Mouse (Mus musculus) G1E (cell line): ENCODE results near the gene Kif13a. TPM values are rescaled to one million over a fixed set of nuclear protein-coding genes. Genes with fewer than 3 reads are reported as not detected.

ENCODE experiments used
- ATAC-seq: 2 replicates; pipeline ENCODE4 v1.8.0; 2016; ENCODE audit warnings: mild to moderate bottlenecking; ENCODE audit not compliant: insufficient number of reproducible peaks, poor library complexity, low FRiP score, severe bottlenecking; ENCODE audit errors: extremely low read depth
- DNase-seq: peaks from one replicate; pipeline ENCODE4 v3.0.0; 2012; ENCODE audit warnings: low spot score
- H3K27me3 ChIP-seq: 2 replicates; pipeline ENCODE4 v1.6.1; 2012; ENCODE audit warnings: mild to moderate bottlenecking, low read length, inconsistent platforms; ENCODE audit not compliant: insufficient read depth
- H3K36me3 ChIP-seq: replicated peaks from 2 replicates; pipeline ENCODE3; 2012; ENCODE audit warnings: mild to moderate bottlenecking, inconsistent platforms
- H3K4me1 ChIP-seq: 2 replicates; pipeline ENCODE4 v1.6.1; 2012; ENCODE audit warnings: low read depth, low read length, inconsistent platforms, mixed read lengths; ENCODE audit not compliant: insufficient read depth
- H3K4me3 ChIP-seq: 2 replicates; pipeline ENCODE4 v1.5.1; 2012; ENCODE audit warnings: low read depth, mild to moderate bottlenecking, inconsistent platforms, low read length, moderate library complexity, mixed read lengths
- H3K9me3 ChIP-seq: replicated peaks from 2 replicates; pipeline ENCODE4 v1.6.1; 2012; ENCODE audit warnings: inconsistent platforms
- CTCF ChIP-seq: IDR thresholded peaks from 2 replicates; pipeline ENCODE4 v1.5.1; 2012; ENCODE audit warnings: low read depth, low read length, inconsistent platforms, mixed read lengths
- GATA1 ChIP-seq: IDR thresholded peaks from 2 replicates; pipeline ENCODE4 v1.6.1; 2012; ENCODE audit warnings: borderline replicate concordance, low read length, inconsistent platforms, mixed read lengths
- GATA2 ChIP-seq: IDR thresholded peaks from 2 replicates; pipeline ENCODE4 v1.6.1; 2012; ENCODE audit warnings: low read depth, low read length, inconsistent platforms, borderline replicate concordance
- POLR2AphosphoS5 ChIP-seq: IDR thresholded peaks from 2 replicates; pipeline ENCODE4 v1.6.1; 2012; ENCODE audit warnings: low read depth, low read length, inconsistent platforms; ENCODE audit not compliant: insufficient replicate concordance
- TAL1 ChIP-seq: conservative IDR thresholded peaks from 2 replicates; pipeline ENCODE4 v1.6.1; 2012; ENCODE audit warnings: low read depth, low read length, inconsistent platforms, mixed read lengths
- polyA plus RNA-seq: library from polyadenylated mRNA; stranded (reverse); fragments of >175 nt; gene quantifications from 2 replicates; pipeline ENCODE4 v1.2.3, GENCODE M21; 2012
- total RNA-seq, 2 experiments: library from RNA; stranded (forward) in 1 of 2; stranded (reverse) in 1 of 2; fragments of 200-1000 nt in 1 of 2; fragments of >200 nt in 1 of 2; fragmentation: Nextera tagmentation in 1 of 2; gene quantifications; 2 replicates each; pipeline ENCODE4 v1.2.3; 2014 to 2017

Kif13a gene
- total and polyA plus RNA-seq, 3 experiments, result 0.16 TPM; not detected in 2

DNA sequence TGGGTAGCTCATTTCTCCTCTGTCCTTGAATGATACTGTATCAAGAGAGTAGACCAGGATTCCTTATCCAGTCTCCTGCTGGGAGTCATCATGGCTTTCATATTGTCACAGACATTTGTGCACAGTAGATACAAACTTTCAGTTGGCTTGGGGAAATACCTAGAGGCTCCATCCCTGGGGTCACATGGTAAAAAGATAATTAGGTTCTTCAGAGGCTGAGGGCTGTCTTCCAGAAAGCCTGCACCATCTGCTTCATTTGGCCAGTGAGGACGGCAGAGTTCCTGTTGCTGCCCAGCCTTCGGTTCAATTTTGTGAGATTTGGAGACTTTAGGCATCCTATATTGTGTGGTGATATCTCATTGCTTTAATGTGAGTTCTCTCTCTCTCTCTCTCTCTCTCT, 69.8 kb downstream of the Kif13a start:
- H3K4me1 ChIP-seq, result no peaks in the 10 kb centered on the region
- DNase-seq (no peak), ATAC-seq (no peak)

DNA sequence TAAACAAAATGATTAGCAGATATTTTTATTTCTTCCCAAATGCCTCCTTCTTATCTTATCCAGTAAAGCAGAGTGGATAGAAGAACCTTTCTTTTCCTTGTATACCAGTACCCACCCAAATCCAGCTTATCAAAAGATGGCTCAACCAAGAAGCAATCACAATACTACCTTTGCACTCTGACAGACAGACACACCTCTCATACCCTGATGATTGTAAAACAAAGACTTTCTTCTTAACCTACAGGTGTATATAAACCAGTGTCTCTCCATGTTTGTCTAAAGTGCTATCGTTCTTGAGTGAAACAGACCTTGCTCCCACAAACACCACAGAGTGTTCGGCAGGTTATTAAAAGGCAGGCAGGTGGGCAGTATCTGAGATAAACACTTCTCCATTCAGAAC, 70.5 kb downstream of the Kif13a start:
- Histone ChIP-seq H3K9me3 (no peaks in the 10 kb centered on the region), H3K27me3 (peaks cover 2% of the 10 kb centered on the region; the same call in 1 of the 2 replicates), H3K36me3 (no peaks in the 10 kb centered on the region), H3K4me3 (no peak overlapping the region), H3K4me1 (no peaks in the 10 kb centered on the region)
- TF ChIP-seq GATA1 (no peak), TAL1 (no peak), POLR2AphosphoS5 (no peak), GATA2 (no peak), CTCF (no peak)
- ATAC-seq (no peak), DNase-seq (no peak)

More for the DNA sequence above, 69.8 kb downstream of the Kif13a start:
- TF ChIP-seq TAL1 (no peak), POLR2AphosphoS5 (no peak), GATA2 (no peak), CTCF (no peak), GATA1 (no peak)
- Histone ChIP-seq H3K27me3 (peaks cover 2% of the 10 kb centered on the region; the same call in 1 of the 2 replicates), H3K4me3 (no peak overlapping the region), H3K36me3 (no peaks in the 10 kb centered on the region), H3K9me3 (no peaks in the 10 kb centered on the region)

DNA sequence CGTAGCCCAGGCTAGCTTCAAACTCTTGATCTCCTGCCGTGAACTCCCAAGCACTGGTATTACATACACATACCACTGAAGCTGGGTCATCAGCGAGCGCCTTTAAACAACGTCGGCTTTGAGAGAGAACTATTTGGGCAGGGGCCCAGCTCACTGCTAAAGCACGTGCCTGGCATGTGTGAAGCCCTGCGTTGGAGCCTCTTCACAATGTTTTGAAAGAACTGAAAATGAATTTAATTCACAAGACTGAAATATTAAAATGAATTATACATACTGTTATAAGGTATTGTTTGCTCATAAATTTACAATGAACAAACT, 70.9 kb downstream of the Kif13a start:
- TF ChIP-seq GATA1 (no peak), TAL1 (no peak), CTCF (no peak), GATA2 (no peak), POLR2AphosphoS5 (no peak)
- ATAC-seq (no peak), DNase-seq (no peak)
- Histone ChIP-seq H3K36me3 (no peaks in the 10 kb centered on the region), H3K9me3 (no peaks in the 10 kb centered on the region), H3K27me3 (peaks cover 2% of the 10 kb centered on the region; the same call in 1 of the 2 replicates), H3K4me1 (no peaks in the 10 kb centered on the region), H3K4me3 (no peak overlapping the region)

DNA sequence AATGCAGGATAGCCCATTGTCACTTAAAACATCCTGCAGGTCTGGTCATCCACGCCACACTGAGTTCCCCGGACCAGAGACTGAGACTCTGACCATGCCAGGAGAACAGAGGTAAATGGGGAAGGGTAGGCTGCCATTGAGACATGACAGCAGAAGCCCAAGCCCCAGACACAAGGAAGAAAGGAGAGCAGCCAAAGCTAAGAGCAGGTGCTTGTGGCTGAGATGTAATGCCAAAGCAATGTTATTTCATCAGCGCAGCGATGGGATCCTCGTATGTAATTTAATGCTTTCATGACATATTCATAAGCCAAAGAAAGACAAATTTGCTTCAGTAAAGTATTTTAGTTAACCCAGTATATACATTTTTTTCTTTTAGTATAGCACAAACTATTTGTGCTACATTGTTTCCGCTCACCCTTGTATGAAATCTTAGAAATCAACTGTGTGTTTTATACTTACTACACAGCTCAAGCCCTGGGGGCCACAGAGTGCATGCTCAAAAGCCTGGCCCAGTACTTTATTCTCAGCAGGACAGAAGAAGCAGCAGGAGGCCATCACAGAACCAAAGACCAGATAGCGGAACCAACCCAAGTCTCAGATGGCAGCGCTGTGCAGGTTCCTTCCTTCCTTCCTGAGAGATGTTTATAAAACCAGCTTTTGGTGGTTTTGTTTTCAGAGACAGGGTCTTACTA, 71.4 kb downstream of the Kif13a start:
- no peaks in the 10 kb centered on the region for H3K9me3 ChIP-seq
- no peak for DNase-seq
- H3K4me1 ChIP-seq, result no peaks in the 10 kb centered on the region
- H3K27me3 ChIP-seq, result peaks cover 2% of the 10 kb centered on the region; the same call in 1 of the 2 replicates
- H3K36me3 ChIP-seq, result no peaks in the 10 kb centered on the region
- no peak for TF ChIP-seq CTCF
- no peak for TF ChIP-seq TAL1
- TF ChIP-seq GATA1, result no peak
- no peak for TF ChIP-seq GATA2
- no peak for TF ChIP-seq POLR2AphosphoS5
- no peak for ATAC-seq
- H3K4me3 ChIP-seq, result no peak overlapping the region

DNA sequence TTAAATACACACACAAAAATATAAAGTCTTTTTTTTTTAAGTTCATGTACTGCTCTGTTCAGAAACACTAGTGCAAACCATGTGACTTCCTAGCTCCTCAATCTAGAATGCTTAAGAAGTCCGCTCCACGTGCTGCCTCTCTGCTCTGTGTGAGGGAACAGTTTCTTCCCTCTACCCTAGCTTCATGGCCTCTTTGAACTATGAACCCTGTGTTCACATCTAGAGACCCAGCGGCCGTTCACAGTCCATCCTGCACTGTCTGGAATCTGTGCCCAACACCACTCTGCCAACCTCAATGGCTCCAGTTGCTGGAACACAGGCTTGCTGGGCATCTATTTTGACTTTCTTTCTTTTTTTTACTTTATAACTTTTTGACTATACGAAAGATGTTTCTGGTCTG, 75.2 kb downstream of the Kif13a start:
- ATAC-seq (no peak), DNase-seq (no peak)
- no peaks in the 10 kb centered on the region for H3K4me1 ChIP-seq
- TF ChIP-seq GATA2, result no peak
- H3K36me3 ChIP-seq, result no peaks in the 10 kb centered on the region
- no peaks in the 10 kb centered on the region for H3K27me3 ChIP-seq
- no peak overlapping the region for H3K4me3 ChIP-seq
- H3K9me3 ChIP-seq, result no peaks in the 10 kb centered on the region

DNA sequence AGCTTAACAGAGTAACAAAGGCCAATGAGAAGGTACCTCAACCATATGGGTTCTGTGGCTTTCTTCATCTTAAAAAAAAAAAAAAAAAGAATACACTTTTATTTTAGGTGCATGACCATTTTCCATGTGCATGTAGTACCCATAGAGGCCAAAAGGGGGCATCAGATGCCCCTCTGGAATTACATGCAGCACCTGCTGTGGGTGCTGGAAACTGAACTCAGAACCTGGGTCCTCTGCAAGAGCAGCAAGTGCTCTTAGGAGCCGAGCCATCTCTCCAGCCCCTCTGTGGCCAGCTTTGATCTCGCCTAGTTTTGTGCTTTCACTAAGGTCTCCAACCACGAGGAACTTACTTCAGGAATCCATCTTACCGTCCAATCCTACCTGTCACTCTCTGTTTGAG, 77.2 kb downstream of the Kif13a start:
- no peak for TF ChIP-seq GATA2
- no peak for TF ChIP-seq POLR2AphosphoS5
- no peak for TF ChIP-seq TAL1
- TF ChIP-seq CTCF, result 0 out of 2 replicates have a peak, but pooled peaks have one; percentile 13
- H3K4me3 ChIP-seq, result no peak overlapping the region
- no peaks in the 10 kb centered on the region for H3K9me3 ChIP-seq
- no peaks in the 10 kb centered on the region for H3K36me3 ChIP-seq
- DNase-seq (no peak), ATAC-seq (no peak)
- no peaks in the 10 kb centered on the region for H3K27me3 ChIP-seq
- no peaks in the 10 kb centered on the region for H3K4me1 ChIP-seq

DNA sequence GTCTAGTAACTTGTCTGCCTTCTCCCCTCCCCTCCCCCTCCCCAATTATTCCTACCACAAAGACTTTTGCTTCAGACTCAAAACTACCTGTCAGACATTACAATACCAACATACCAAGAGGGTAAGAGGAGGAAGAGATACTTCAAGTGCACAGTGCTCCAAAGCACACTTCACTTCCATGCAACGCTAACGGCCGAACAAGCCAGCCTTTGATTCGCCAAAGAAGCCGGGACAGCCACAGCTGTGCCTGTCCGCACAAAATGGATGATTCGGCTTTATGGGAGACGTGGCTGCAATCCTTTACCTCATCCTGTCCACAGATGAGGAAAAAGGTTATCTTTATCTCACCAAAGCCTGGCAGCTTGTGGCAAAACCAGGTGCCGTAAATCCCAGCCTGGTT, 84.2 kb downstream of the Kif13a start:
- H3K4me1 ChIP-seq, result no peaks in the 10 kb centered on the region
- H3K36me3 ChIP-seq, result no peaks in the 10 kb centered on the region
- no peak for ATAC-seq
- H3K27me3 ChIP-seq, result 0 out of 2 replicates have a peak, but pooled peaks cover 2% of the 10 kb centered on the region
- no peak overlapping the region for H3K4me3 ChIP-seq
- TF ChIP-seq POLR2AphosphoS5 (no peak), TAL1 (no peak), CTCF (no peak), GATA2 (no peak), GATA1 (no peak)
- DNase-seq, result no peak
- no peaks in the 10 kb centered on the region for H3K9me3 ChIP-seq
